Mouse (Mus musculus) midbrain, embryonic 16.5 days (tissue): Measurements from ENCODE around the gene Gcm1. TPM values are rescaled to one million over a fixed set of nuclear protein-coding genes. Genes with fewer than 3 reads are reported as not detected.

ENCODE experiments used
- ATAC-seq: fragments of 200-750 bp; cut with Nextera tagmentation; 2 replicates; pipeline ENCODE4 v1.8.0; 2017; ENCODE audit warnings: moderate TSS enrichment
- H3K27ac ChIP-seq: fragments of 300-500 bp; sonication (generic); 2 replicates; pipeline ENCODE4 v1.5.1; 2014; ENCODE audit warnings: mild to moderate bottlenecking, low read length, mixed read lengths
- H3K27me3 ChIP-seq: fragments of 300-500 bp; sonication (generic); 2 replicates; pipeline ENCODE4 v1.6.1; 2014; ENCODE audit warnings: low read depth, low read length, mixed read lengths; ENCODE audit not compliant: control insufficient read depth, insufficient read depth
- H3K36me3 ChIP-seq: fragments of 300-500 bp; sonication (generic); 2 replicates; pipeline ENCODE4 v1.6.1; 2014; ENCODE audit warnings: mild to moderate bottlenecking, low read length, moderate library complexity, mixed read lengths; ENCODE audit not compliant: control insufficient read depth, insufficient read depth
- H3K4me1 ChIP-seq: fragments of 300-500 bp; sonication (generic); 2 replicates; pipeline ENCODE4 v1.6.1; 2014; ENCODE audit warnings: mild to moderate bottlenecking, low read length, mixed read lengths; ENCODE audit not compliant: control insufficient read depth, insufficient read depth
- H3K4me2 ChIP-seq: fragments of 300-500 bp; sonication (generic); 2 replicates; pipeline ENCODE4 v1.6.1; 2014; ENCODE audit warnings: mild to moderate bottlenecking, low read length, mixed read lengths
- H3K4me3 ChIP-seq: fragments of 300-500 bp; sonication (generic); 2 replicates; pipeline ENCODE4 v1.5.1; 2014; ENCODE audit warnings: low read depth, mild to moderate bottlenecking, low read length, moderate library complexity, mixed read lengths
- H3K9ac ChIP-seq: fragments of 300-500 bp; sonication (generic); 2 replicates; pipeline ENCODE4 v1.6.1; 2014; ENCODE audit warnings: low read depth, low read length, mixed read lengths
- H3K9me3 ChIP-seq: fragments of 300-500 bp; sonication (generic); replicated peaks from 2 replicates; pipeline ENCODE4 v1.6.1; 2014; ENCODE audit warnings: mild to moderate bottlenecking, low read length, mixed read lengths; ENCODE audit not compliant: control insufficient read depth, poor library complexity, severe bottlenecking
- WGBS: fragments of 180-500 bp; shearing (Covaris S2); extraction: QIAGEN DNeasy Blood & Tissue Kit; methylation state at CpG from one replicate; pipeline ENCODE4 v1.1.7; 2014; 5-methylcytosine and 5-hydroxymethylcytosine counted together
- polyA plus RNA-seq: library from polyadenylated mRNA; unstranded; fragments of >200 nt; fragmentation: Nextera tagmentation; extraction: Ambion mirVana; gene quantifications from 2 replicates; pipeline ENCODE4 v1.2.1, GENCODE M21; 2015

Gcm1 gene
- polyA plus RNA-seq, 1 experiment from 2014 or later = not detected

GRCm38 (mm10) chr9:78109656-78110055 lies 57.9 kb downstream of the Gcm1 start:
- WGBS = 47% methylated on average over 5 of the region's 5 CpGs
- no peak overlapping the region for H3K27ac ChIP-seq
- peak overlapping the region; percentile 85 for H3K4me3 ChIP-seq
- no peaks in the 10 kb centered on the region for H3K9me3 ChIP-seq
- H3K9ac ChIP-seq = no peak overlapping the region
- H3K36me3 ChIP-seq = no peaks in the 10 kb centered on the region
- H3K4me1 ChIP-seq = peaks cover 23% of the 10 kb centered on the region
- no peak for ATAC-seq
- H3K27me3 ChIP-seq = no peaks in the 10 kb centered on the region
- peak overlapping the region; percentile 91 for H3K4me2 ChIP-seq

GRCm38 (mm10) chr9:78111456-78111855 lies 59.7 kb downstream of the Gcm1 start:
- Histone ChIP-seq H3K4me2 (no peak overlapping the region), H3K27ac (no peak overlapping the region), H3K4me3 (no peak overlapping the region), H3K27me3 (no peaks in the 10 kb centered on the region), H3K4me1 (peaks cover 34% of the 10 kb centered on the region), H3K9me3 (no peaks in the 10 kb centered on the region), H3K36me3 (no peaks in the 10 kb centered on the region), H3K9ac (no peak overlapping the region)
- 94% methylated on average over 2 of the region's 2 CpGs for WGBS
- no peak for ATAC-seq

- 2% methylated on average over 46 of the region's 47 CpGs for WGBS
- peak overlapping the region; percentile 78 for H3K4me2 ChIP-seq
- no peaks in the 10 kb centered on the region for H3K9me3 ChIP-seq
- peak overlapping the region; percentile 98 for H3K4me3 ChIP-seq
- ATAC-seq = peak; percentile 79
- H3K4me1 ChIP-seq = peaks cover 24% of the 10 kb centered on the region
- peak overlapping the region; percentile 98 for H3K27ac ChIP-seq
- H3K9ac ChIP-seq = peak overlapping the region; percentile 99
- H3K36me3 ChIP-seq = no peaks in the 10 kb centered on the region
- H3K27me3 ChIP-seq = no peaks in the 10 kb centered on the region
Measured at GRCm38 (mm10) chr9:78112770-78113537, 61.2 kb downstream of the Gcm1 start.

GRCm38 (mm10) chr9:78113538-78113885 lies 61.8 kb downstream of the Gcm1 start:
- Histone ChIP-seq H3K9ac (peak overlapping the region; percentile 99), H3K27me3 (no peaks in the 10 kb centered on the region), H3K9me3 (no peaks in the 10 kb centered on the region), H3K4me3 (peak overlapping the region; percentile 98), H3K4me1 (peaks cover 24% of the 10 kb centered on the region), H3K27ac (peak overlapping the region; percentile 98), H3K4me2 (peak overlapping the region; percentile 78), H3K36me3 (no peaks in the 10 kb centered on the region)
- ATAC-seq = peak; percentile 23
- WGBS = 0% methylated on average over 14 of the region's 14 CpGs

Other genes with a start within 250 kb of the Gcm1 start
- gene Elovl5, start 134.6 kb upstream of the Gcm1 start, polyA plus RNA-seq = 66.4 and 67.4 TPM in 2 replicates
- gene Fbxo9, start 57.1 kb downstream of the Gcm1 start, polyA plus RNA-seq = 74.0 and 81.0 TPM in 2 replicates
- gene Ick, start 57.3 kb downstream of the Gcm1 start, polyA plus RNA-seq = 42.5 and 44.5 TPM in 2 replicates
- gene Gsta4, start 130.8 kb downstream of the Gcm1 start, polyA plus RNA-seq = 14.3 and 18.5 TPM in 2 replicates
- gene Gsta1, start 178.7 kb downstream of the Gcm1 start, polyA plus RNA-seq = not detected in 2 replicates
- gene Gm3776, start 205.2 kb downstream of the Gcm1 start, polyA plus RNA-seq = not detected in 2 replicates
- not detected in 2 replicates for gene Gm10639, start 238.0 kb downstream of the Gcm1 start, polyA plus RNA-seq